Mouse (Mus musculus) hindbrain, embryonic 10.5 days (tissue): ENCODE measurements at regions not wholly inside any gene's neighbourhood (a gene's known extent, or its start where the extent isn't known, plus 50 kb on each side); places are given as distances from the start of the nearest gene placed in this dataset.

Experiments used
- DNase-seq: peaks from one replicate; pipeline ENCODE4 v3.0.0-alpha.2; 2017; ENCODE audit warnings: low spot score
- H3K27ac ChIP-seq: fragments of 300-500 bp; sonication (generic); 2 replicates; pipeline ENCODE4 v1.5.1; 2016; ENCODE audit warnings: mild to moderate bottlenecking, moderate library complexity
- H3K27me3 ChIP-seq: fragments of 300-500 bp; sonication (generic); 2 replicates; pipeline ENCODE4 v1.6.1; 2016; ENCODE audit warnings: mild to moderate bottlenecking; ENCODE audit not compliant: poor library complexity, insufficient read depth, severe bottlenecking
- H3K36me3 ChIP-seq: fragments of 300-500 bp; sonication (generic); 2 replicates; pipeline ENCODE4 v1.6.1; 2016; ENCODE audit warnings: mild to moderate bottlenecking, moderate library complexity
- H3K4me1 ChIP-seq: fragments of 300-500 bp; sonication (generic); replicated peaks from 2 replicates; pipeline ENCODE4 v1.6.1; 2016; ENCODE audit warnings: mild to moderate bottlenecking
- H3K4me3 ChIP-seq: fragments of 300-500 bp; sonication (generic); 2 replicates; pipeline ENCODE4 v1.5.1; 2016; ENCODE audit warnings: mild to moderate bottlenecking, moderate library complexity
- H3K9me3 ChIP-seq: fragments of 300-500 bp; sonication (generic); 2 replicates; pipeline ENCODE4 v1.6.1; 2016; ENCODE audit warnings: mild to moderate bottlenecking, moderate library complexity
- WGBS: fragments of 180-500 bp; shearing (Covaris S2); methylation state at CpG from one replicate; pipeline ENCODE4 v1.1.7; 2016; 5-methylcytosine and 5-hydroxymethylcytosine counted together

DNA sequence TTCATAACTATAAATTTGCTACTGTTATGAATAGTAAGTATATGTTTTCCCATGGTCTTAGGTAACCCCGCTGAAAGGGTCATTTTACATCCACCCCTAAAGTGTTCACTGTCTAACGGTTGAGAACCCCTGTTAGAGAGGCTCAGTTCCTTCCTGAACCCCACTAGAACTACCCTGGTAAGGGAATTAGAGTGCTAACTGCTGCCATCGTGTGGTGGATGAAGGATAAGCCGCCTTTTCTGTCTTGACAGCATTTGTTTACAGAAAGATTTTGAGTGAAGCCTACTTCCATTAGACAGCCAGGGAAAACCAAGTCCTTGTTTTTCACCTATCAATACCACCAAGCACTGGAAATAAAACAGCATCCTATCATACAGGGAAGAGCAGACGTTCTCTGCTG is 90.3 kb upstream of the Tbx22 start:
- H3K4me3 ChIP-seq: no peak overlapping the region
- DNase-seq: peak; percentile 4
- H3K27me3 ChIP-seq: no peaks in the 10 kb centered on the region
- no peaks in the 10 kb centered on the region for H3K9me3 ChIP-seq
- no peaks in the 10 kb centered on the region for H3K4me1 ChIP-seq
- no peak overlapping the region for H3K27ac ChIP-seq
- WGBS: 27% methylated on average over 5 of the region's 5 CpGs
- no peaks in the 10 kb centered on the region for H3K36me3 ChIP-seq
